Mouse (Mus musculus) myocyte (in vitro differentiated cells): ENCODE data around the gene Pmf1.

Experiments used
- CEBPB ChIP-seq: IDR thresholded peaks from 2 replicates; pipeline ENCODE4 v1.6.1; 2011; ENCODE audit warnings: mild to moderate bottlenecking, moderate library complexity; ENCODE audit not compliant: poor library complexity, insufficient read depth, severe bottlenecking
- E2F4 ChIP-seq: IDR thresholded peaks from one replicate; pipeline ENCODE4 v1.6.1; 2011; ENCODE audit warnings: mild to moderate bottlenecking, control low read depth, moderate library complexity; ENCODE audit not compliant: insufficient read depth
- MAX ChIP-seq: IDR thresholded peaks from one replicate; pipeline ENCODE4 v1.6.1; 2011; ENCODE audit warnings: low read depth, mild to moderate bottlenecking, control low read depth
- MYOD1 ChIP-seq, 3 experiments: IDR thresholded peaks; one replicate each; pipeline ENCODE4 v1.6.1; 2011; ENCODE audit warnings: control low read depth in 2 of 3, low read depth in 2 of 3, mild to moderate bottlenecking in 2 of 3, moderate library complexity in 1 of 3; ENCODE audit not compliant: insufficient read length in 2 of 3, control insufficient read depth in 1 of 3
- POLR2A ChIP-seq: IDR thresholded peaks from one replicate; pipeline ENCODE4 v1.6.1; 2011; ENCODE audit warnings: low read depth, mild to moderate bottlenecking, control low read depth, moderate library complexity; ENCODE audit not compliant: insufficient read length
- SRF ChIP-seq: IDR thresholded peaks from one replicate; pipeline ENCODE4 v1.6.1; 2011; ENCODE audit warnings: low read depth; ENCODE audit not compliant: control insufficient read depth, insufficient read length
- TCF12 ChIP-seq: IDR thresholded peaks from one replicate; pipeline ENCODE4 v1.6.1; 2011; ENCODE audit warnings: mild to moderate bottlenecking, control low read depth; ENCODE audit not compliant: poor library complexity, insufficient read depth, severe bottlenecking
- USF1 ChIP-seq: IDR thresholded peaks from one replicate; pipeline ENCODE4 v1.6.1; 2011; ENCODE audit warnings: low read depth, mild to moderate bottlenecking, control low read depth, moderate library complexity

GRCm38 (mm10) chr3:88427342-88427905 is 17.3 kb upstream of the Pmf1 start:
- TF ChIP-seq POLR2A (no peak), TCF12 (no peak), SRF (no peak), MAX (no peak), CEBPB (no peak), USF1 (no peak), E2F4 (no peak), MYOD1 (IDR thresholded peaks at IDR 0.05; ENCODE audit: control insufficient read depth in 1 of 3, insufficient read length in 2 of 3, low read depth in 2 of 3) (no peak)
